Mouse (Mus musculus) lung, adult 18-20 months (tissue): Measurements from ENCODE around the gene Tbata.

Experiments used
- DNase-seq, 2 experiments: peaks; one replicate each; pipeline ENCODE4 v3.0.0; 2022; ENCODE audit warnings: mixed read lengths in 2 of 2

The Tbata gene

DNA sequence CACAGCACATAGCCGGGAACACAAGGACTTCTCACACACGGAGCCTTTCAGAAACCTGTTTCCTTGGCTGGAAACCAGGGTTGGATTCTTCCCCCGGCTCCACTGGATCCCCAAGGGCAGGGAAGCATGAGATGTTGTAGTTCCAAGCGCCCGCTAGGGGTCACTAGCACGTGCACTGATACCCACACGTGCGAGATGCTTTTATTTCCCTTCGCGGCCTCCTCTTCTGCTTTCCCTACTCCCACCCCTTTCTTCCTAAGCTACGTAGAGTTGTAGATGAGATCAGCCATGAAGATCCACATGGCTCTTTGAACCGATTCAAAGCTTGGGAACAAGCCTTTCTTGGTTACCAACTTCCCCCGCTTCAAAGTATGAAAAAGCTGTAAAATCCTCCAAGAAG lies 40.0 kb downstream of the Tbata start:
- DNase-seq = peak; percentile 39 to 40

DNA sequence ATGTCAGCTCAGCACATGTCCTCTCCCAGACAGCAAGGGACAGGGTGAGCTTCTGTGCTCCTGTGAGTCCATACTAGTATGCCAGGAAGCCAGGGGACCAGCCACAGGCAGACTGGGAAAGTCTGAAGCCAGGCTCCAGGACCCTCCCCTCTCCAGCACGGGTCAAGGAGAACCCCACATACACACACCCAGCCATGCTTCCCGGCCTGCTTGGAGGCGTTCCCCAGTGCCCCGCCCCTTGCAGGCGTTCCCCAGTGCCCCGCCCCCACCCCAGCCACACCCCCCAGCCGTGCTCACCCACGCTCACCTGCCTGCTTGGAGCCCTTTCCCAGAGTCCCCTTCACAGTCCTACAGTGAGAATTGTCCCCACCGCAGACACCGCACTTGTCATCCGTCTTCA lies 41.1 kb downstream of the Tbata start:
- DNase-seq = no peak

DNA sequence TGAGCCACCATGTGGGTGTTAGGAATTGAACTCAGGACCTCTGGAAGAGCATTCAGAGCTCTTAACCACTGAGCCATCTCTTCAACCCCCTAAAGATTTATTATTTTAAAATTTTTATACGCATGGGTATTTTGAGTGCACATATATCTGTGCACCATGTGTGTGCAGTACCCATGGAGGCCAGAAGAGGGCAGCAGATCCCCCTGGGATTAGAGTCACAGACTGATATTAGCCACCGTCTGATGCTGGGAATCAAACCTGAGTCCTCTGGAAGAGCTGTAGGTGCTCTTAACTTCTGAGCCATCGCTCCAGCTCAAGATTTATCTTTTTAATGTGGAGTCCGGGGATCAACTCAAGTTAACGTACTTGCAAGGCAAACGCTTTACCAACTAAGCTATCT lies 43.9 kb downstream of the Tbata start:
- no peak for DNase-seq

DNA sequence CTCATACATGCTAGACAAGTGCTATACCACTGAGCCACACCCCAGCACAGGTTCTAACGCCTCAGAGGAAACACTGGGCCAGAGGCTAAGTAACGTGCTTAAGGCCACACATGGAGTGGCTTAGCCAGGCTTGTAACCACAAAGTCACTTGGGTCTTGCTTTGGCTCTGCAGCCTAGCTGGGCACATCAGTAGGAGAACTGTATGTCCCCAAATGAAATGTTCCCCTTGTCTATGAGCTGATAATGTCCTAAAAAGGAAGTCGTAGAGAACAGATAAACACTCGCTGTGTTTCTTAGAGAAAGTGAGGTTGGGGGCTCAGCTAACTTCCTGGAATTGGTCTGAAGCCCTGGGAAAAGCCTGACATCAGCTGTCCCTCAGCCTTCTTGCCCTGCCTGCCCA lies 44.4 kb downstream of the Tbata start:
- no peak for DNase-seq

DNA sequence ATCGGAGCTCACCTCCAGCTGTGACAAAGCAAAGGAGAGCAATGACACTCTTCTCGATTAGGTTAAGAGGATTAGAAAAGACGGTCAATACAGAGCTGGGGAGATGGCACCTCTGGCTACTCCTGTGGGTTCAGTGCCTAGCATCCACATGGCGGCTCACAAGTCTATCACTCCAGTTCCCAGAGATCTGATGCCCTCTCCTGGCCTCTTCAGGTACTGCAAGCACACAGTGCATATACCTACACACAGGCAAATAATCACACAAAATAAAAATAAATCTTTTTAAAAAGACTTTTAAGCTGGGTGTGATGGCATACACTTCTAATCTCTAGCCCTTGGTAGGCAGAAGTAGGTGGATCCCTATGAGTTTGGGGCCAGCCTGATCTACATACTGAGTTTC lies 47.6 kb downstream of the Tbata start:
- no peak for DNase-seq

DNA sequence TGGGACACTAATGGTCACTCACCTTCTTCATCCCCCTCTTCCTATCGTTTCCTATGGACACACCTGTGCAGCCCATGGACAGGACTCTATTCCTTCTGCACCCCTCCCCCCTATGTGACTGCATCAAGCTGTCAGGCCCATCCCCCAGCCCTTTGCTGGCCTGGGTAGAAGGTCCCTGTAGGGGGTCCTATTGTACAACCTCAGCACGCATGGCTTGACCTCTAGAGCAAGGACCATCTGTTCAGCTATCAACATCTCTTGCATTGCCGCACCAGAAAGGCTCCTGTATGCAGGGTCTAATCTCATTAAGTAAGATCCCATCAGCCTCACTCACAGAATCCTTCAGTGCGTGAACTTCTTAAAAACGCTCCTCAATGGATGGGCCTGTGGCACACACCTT lies 53.9 kb downstream of the Tbata start:
- DNase-seq = no peak

DNA sequence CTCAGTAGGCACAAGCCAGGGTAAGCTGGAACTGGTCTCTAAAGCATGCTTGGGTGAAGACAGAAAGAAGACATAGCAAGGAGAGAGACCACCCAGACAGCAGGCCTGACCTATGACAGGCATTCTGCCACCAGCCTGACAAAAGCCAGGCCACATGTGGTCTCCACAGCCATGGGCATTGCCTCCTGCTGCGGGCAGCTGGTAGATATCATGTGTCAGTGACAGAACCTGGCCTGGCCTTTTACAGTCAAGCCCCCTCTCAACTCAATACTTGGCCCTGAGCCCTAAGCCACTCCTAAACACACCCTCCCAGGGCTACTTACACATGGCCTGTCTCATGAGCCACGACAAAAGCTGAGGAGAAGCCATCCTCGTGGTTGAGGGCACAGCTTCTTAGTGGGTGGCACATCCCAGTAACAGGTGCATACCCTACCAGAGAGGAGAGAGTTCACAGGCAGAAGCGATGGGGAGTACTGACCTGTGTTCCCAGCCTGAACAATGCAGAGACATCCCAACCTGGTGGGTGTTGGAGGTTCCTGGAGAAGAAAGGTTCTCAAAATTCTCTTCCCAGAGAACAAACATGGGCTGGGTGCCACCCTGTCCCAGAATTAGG lies 55.1 kb downstream of the Tbata start:
- no peak for DNase-seq

DNA sequence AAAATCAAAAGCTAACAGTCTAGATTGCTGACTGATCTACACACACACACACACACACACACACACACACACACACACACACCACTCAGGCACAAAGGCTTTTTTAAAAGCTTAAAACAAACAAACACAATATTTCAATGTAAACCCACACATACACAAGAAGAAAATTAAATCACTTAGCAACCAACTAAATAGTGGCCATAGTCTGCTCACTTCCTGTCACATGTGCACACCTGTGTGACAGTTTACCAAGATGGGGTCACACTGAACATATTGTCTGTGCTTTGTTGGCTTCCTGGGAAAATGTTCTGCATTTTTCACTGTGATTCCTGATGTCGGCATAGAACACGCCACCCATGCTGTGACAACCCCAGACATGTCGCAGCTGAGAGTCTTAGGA lies 60.0 kb downstream of the Tbata start:
- no peak for DNase-seq

DNA sequence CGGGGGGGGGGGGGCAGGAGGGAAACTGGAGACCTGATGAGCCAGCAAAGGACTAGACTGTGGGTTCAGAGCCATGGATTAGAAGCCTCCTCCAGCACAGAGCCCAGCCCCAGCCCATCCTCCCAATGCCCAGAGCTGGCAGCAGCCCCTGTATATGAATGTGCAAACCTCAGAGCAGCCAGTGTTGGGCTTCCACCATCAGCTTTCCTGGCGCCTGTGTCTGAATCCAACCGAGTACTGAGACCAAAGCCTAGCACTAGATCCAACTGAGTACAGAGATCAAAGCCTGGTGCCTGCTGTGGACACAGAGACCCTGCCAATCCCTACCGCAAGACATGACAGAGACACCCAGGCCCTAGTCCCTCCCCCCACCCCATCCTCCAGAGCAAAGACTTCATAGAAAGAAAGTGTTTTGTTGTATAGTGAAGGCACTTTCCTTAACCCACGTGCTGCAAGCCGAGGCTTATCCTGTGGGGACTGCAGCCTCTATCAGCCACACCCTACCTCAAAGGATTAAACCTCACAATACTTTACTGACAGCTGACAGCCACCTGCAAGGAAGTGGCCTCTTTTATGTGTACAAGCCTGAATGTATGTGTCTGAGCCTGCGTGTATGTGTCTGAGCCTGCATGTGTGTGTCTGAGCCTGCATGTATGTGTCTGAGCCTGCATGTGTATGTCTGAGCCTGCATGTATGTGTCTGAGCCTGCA lies 61.3 kb downstream of the Tbata start:
- DNase-seq = no peak

DNA sequence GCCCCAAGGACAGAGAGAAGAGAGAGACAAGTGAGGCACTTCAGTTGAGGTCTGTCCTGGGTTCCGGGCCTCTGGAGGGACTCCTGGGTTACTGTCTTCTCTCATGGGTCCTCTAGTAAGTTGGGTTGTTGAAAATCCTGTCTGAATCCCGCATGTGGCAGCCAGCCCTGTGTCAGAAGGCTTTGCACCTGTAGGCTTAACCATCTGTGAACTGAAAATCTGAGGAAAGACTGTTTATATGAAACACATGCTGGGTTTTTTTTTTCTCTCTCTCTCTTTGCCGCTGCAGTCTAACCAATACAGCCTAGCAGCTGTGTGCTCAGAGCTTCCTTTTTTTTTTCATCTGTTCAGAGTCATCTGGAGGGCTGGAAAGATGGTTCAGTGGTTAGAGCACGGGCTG lies 62.6 kb downstream of the Tbata start:
- no peak for DNase-seq

DNA sequence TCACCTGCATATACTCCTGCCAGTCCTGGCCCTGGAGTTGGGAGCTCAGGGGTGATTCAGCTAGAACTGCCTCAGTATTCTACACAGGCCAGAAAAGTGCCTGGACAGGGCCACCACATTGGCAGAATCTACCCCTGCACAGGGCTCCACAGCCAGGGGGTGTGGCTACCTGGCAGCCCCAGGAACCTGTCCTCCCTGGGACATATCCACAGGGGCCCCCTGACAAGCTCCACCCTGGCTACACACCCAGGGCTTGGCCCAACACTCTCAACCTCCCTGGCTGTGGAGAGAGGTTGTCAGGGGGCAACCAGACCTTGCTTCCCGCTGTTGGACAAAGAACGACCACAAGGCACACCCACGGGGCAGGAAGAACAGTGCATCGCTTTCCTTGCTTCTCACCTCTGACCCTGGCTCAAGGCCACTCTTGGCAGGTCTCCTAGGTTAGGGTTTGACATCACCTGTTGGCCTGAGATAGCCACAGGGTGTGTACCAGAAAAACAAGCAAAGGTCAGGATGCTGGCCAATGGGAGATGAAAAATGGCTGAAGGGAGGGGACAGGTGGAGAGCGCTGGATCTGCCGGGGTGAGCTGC lies 64.0 kb downstream of the Tbata start:
- no peak for DNase-seq

DNA sequence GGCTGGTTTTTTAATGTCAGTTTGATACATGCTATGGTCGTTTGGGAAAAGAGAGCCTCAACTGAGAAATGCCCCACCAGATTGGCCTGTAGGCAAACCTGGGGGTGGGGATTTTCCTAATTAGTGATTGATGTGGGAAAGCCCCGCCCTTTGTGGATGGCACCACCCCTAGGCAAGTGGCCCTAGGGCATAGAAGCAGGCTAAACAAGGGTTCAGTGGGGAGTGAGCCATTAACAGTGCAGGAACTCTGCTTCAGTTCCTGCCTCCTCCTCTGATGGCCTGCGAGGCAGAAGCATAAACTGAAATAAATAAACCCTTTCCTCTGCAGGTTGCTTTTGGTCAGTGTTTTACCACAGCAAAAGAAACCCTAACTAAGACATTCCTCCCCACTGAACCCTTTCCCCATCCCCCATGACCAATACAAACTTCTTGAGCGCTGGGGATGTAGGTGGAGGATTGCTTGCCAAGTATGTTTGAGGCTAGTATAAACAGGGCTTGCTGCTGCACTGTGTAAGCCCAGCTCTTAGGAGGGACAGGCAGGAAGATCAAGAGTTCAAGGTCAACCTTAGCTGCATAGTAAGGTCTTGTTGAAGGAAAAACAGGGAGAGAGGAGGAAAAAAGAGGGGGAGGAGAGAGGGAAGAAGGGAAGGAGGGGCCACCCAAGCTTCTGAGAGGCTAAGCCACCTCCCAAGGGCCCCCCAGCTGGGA lies 65.1 kb downstream of the Tbata start:
- no peak for DNase-seq

DNA sequence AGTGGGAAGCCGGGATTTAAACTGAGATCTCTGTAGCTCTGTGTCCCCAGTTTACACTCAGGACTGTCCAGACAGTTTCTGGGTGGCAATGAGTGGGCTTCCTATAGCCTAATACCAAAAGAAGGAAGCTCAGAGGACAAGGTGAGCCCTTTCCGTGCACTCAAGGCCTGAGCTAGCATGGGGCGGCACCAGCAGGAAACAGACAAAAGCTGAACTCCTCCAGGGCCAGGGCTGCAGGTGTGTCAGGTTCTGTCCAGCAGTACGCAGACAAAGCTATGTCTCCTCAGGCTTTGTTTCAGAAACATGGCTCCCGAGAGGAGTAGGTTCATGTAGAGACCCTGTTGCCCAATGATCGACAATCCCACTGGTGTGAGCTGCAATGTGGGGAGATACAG lies 65.6 kb downstream of the Tbata start:
- DNase-seq = no peak
